Mouse (Mus musculus): ENCODE measurements around the gene Akr1b7. TPM values are rescaled to one million over a fixed set of nuclear protein-coding genes. Genes with fewer than 3 reads are reported as not detected.

Gene Akr1b7
- polyA plus RNA-seq, 1 experiment from 2014 or later: not detected

GRCm38 (mm10) chr6:34384110-34384661 is 27.9 kb upstream of the Akr1b7 start, which contains the start of gene Akr1b10:
Akr1b10 (plus strand) TSS chr6:34384218.
- WGBS: 2% methylated on average over 17 of the region's 17 CpGs
- Histone ChIP-seq H3K27me3 (ENCODE audit: control insufficient read depth, insufficient read depth, low read length) (no peaks in the 10 kb centered on the region), H3K27ac (ENCODE audit: low read depth, low read length) (no peak within 1 kb of the TSS), H3K4me2 (peak within 1 kb of the TSS; percentile 69), H3K36me3 (ENCODE audit: control insufficient read depth, insufficient read depth, low read length) (no peaks in the 10 kb centered on the region), H3K4me3 (ENCODE audit: low read depth, low read length) (peak within 1 kb of the TSS; percentile 38), H3K9me3 (ENCODE audit: control insufficient read depth, low read length) (no peaks in the 10 kb centered on the region), H3K9ac (ENCODE audit: low read length) (peak within 1 kb of the TSS; percentile 50), H3K4me1 (ENCODE audit: control insufficient read depth, insufficient read depth, low read length) (peaks cover 2% of the 10 kb centered on the region; the same call in 1 of the 2 replicates)
- ATAC-seq (ENCODE audit: low FRiP score) (peak; percentile 69; the same call in 1 of the 2 replicates), DNase-seq (ENCODE audit: low spot score, missing footprints) (peak; percentile 94)

DNA sequence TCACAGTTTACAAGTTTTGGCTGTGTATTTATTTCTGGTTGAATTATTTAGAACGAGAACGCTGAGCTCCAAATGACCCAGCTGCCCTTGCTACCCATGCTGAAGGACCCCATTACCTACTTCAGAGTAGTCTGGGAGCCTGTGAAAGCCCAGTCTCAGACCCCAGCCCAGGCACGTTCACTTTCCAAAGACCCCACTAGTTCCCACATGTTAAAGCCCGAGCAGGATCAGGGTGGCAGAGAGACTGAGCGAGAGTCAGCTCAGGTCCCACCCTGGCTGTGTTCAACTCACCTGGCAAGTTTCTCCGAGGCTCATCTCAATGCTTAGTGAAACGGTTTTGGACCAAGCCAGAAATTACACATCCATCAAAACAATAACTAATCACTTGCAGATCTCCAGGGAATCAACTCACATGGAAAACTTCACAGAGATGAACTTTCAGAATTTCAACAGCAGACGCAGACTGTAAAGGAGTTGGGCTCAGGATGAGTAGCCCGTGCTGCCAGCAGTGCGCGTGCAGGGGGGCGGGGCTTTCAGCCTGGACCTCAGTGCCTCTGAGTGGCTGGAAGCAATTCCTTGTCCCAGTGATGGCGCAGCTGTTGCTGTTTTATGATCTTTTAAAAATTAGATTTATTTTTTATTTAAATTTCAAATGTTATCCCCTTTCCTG is 27.3 kb upstream of the Akr1b7 start:
- H3K27me3 ChIP-seq (ENCODE audit: control insufficient read depth, insufficient read depth, low read length): no peaks in the 10 kb centered on the region
- H3K4me2 ChIP-seq: peak overlapping the region; percentile 69
- H3K27ac ChIP-seq (ENCODE audit: low read depth, low read length): no peak overlapping the region
- peak overlapping the region; percentile 38 for H3K4me3 ChIP-seq (ENCODE audit: low read depth, low read length)
- no peaks in the 10 kb centered on the region for H3K36me3 ChIP-seq (ENCODE audit: control insufficient read depth, insufficient read depth, low read length)
- peak overlapping the region; percentile 50 for H3K9ac ChIP-seq (ENCODE audit: low read length)
- DNase-seq (ENCODE audit: low spot score, missing footprints): peak; percentile 89
- H3K9me3 ChIP-seq (ENCODE audit: control insufficient read depth, low read length): no peaks in the 10 kb centered on the region
- no peak for ATAC-seq (ENCODE audit: low FRiP score)
- peaks cover 2% of the 10 kb centered on the region; the same call in 1 of the 2 replicates for H3K4me1 ChIP-seq (ENCODE audit: control insufficient read depth, insufficient read depth, low read length)
- WGBS: 4% methylated on average over 13 of the region's 13 CpGs

GRCm38 (mm10) chr6:34388420-34389156 is 23.5 kb upstream of the Akr1b7 start:
- Histone ChIP-seq H3K9me3 (ENCODE audit: control insufficient read depth, low read length) (no peaks in the 10 kb centered on the region; the same call in 1 of the 2 replicates), H3K4me2 (no peak overlapping the region), H3K27me3 (ENCODE audit: control insufficient read depth, insufficient read depth, low read length) (no peaks in the 10 kb centered on the region), H3K27ac (ENCODE audit: low read depth, low read length) (no peak overlapping the region), H3K4me1 (ENCODE audit: control insufficient read depth, insufficient read depth, low read length) (peaks cover 2% of the 10 kb centered on the region; the same call in 1 of the 2 replicates), H3K36me3 (ENCODE audit: control insufficient read depth, insufficient read depth, low read length) (no peaks in the 10 kb centered on the region), H3K4me3 (ENCODE audit: low read depth, low read length) (no peak overlapping the region), H3K9ac (ENCODE audit: low read length) (no peak overlapping the region)
- 81% methylated on average over 4 of the region's 4 CpGs for WGBS
- ATAC-seq (ENCODE audit: low FRiP score) (no peak), DNase-seq (ENCODE audit: low spot score, missing footprints) (no peak)

DNA sequence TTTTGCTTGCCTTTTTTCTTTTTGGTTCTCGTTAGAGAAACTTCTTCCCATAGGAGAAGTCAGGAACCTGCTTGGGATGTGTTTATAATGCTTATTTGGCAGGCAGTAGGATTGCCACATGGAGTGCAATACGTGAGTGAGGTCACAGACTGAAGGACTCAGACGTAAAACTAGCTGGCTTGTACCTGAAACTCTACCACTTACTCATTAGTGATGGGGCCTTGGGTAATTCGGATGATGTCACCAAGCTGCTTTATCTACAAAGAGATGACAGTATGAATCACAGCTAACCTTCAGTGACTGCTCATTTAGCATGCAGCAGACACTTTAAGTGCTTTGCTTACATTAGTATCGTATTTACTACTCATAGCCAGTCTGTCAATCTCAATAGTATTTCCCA is 16.2 kb upstream of the Akr1b7 start:
- no peak for ATAC-seq (ENCODE audit: low FRiP score)

GRCm38 (mm10) chr6:34398431-34398830 is 13.7 kb upstream of the Akr1b7 start:
- Histone ChIP-seq H3K36me3 (ENCODE audit: control insufficient read depth, insufficient read depth, low read length) (no peaks in the 10 kb centered on the region), H3K4me1 (ENCODE audit: control insufficient read depth, insufficient read depth, low read length) (no peaks in the 10 kb centered on the region), H3K9ac (ENCODE audit: low read length) (no peak overlapping the region), H3K27ac (ENCODE audit: low read depth, low read length) (no peak overlapping the region), H3K27me3 (ENCODE audit: control insufficient read depth, insufficient read depth, low read length) (no peaks in the 10 kb centered on the region), H3K4me3 (ENCODE audit: low read depth, low read length) (no peak overlapping the region), H3K4me2 (no peak overlapping the region), H3K9me3 (ENCODE audit: control insufficient read depth, low read length) (no peaks in the 10 kb centered on the region)
- 92% methylated on average over 6 of the region's 6 CpGs for WGBS
- ATAC-seq (ENCODE audit: low FRiP score): no peak
- DNase-seq (ENCODE audit: low spot score, missing footprints): no peak

More for the DNA sequence above, 16.2 kb upstream of the Akr1b7 start:
- Histone ChIP-seq H3K9me3 (ENCODE audit: control insufficient read depth, low read length) (no peaks in the 10 kb centered on the region; the same call in 1 of the 2 replicates), H3K4me1 (ENCODE audit: control insufficient read depth, insufficient read depth, low read length) (no peaks in the 10 kb centered on the region), H3K9ac (ENCODE audit: low read length) (no peak overlapping the region), H3K27ac (ENCODE audit: low read depth, low read length) (no peak overlapping the region), H3K36me3 (ENCODE audit: control insufficient read depth, insufficient read depth, low read length) (no peaks in the 10 kb centered on the region), H3K27me3 (ENCODE audit: control insufficient read depth, insufficient read depth, low read length) (no peaks in the 10 kb centered on the region), H3K4me2 (no peak overlapping the region), H3K4me3 (ENCODE audit: low read depth, low read length) (no peak overlapping the region)
- DNase-seq (ENCODE audit: low spot score, missing footprints): no peak
- WGBS: 89% methylated on average over 5 of the region's 5 CpGs

- Histone ChIP-seq H3K4me3 (ENCODE audit: low read depth, low read length) (no peak overlapping the region), H3K27ac (ENCODE audit: low read depth, low read length) (no peak overlapping the region), H3K36me3 (ENCODE audit: control insufficient read depth, insufficient read depth, low read length) (no peaks in the 10 kb centered on the region), H3K27me3 (ENCODE audit: control insufficient read depth, insufficient read depth, low read length) (no peaks in the 10 kb centered on the region), H3K4me1 (ENCODE audit: control insufficient read depth, insufficient read depth, low read length) (no peaks in the 10 kb centered on the region), H3K9ac (ENCODE audit: low read length) (no peak overlapping the region), H3K4me2 (no peak overlapping the region), H3K9me3 (ENCODE audit: control insufficient read depth, low read length) (no peaks in the 10 kb centered on the region)
- DNase-seq (ENCODE audit: low spot score, missing footprints): no peak
- WGBS: 87% methylated on average over 13 of the region's 13 CpGs
- no peak for ATAC-seq (ENCODE audit: low FRiP score)
Measured at GRCm38 (mm10) chr6:34399606-34400220, 12.4 kb upstream of the Akr1b7 start.

GRCm38 (mm10) chr6:34400696-34401095 is 11.4 kb upstream of the Akr1b7 start:
- Histone ChIP-seq H3K27ac (ENCODE audit: low read depth, low read length) (no peak overlapping the region), H3K9me3 (ENCODE audit: control insufficient read depth, low read length) (no peaks in the 10 kb centered on the region), H3K27me3 (ENCODE audit: control insufficient read depth, insufficient read depth, low read length) (no peaks in the 10 kb centered on the region), H3K36me3 (ENCODE audit: control insufficient read depth, insufficient read depth, low read length) (no peaks in the 10 kb centered on the region), H3K4me1 (ENCODE audit: control insufficient read depth, insufficient read depth, low read length) (no peaks in the 10 kb centered on the region), H3K4me2 (no peak overlapping the region), H3K4me3 (ENCODE audit: low read depth, low read length) (no peak overlapping the region), H3K9ac (ENCODE audit: low read length) (no peak overlapping the region)
- no peak for DNase-seq (ENCODE audit: low spot score, missing footprints)
- ATAC-seq (ENCODE audit: low FRiP score): no peak
- WGBS: 70% methylated on average over 2 of the region's 2 CpGs

- H3K4me1 ChIP-seq (ENCODE audit: control insufficient read depth, insufficient read depth, low read length): no peaks in the 10 kb centered on the region
- DNase-seq (ENCODE audit: low spot score, missing footprints) (no peak), ATAC-seq (ENCODE audit: low FRiP score) (no peak)
- H3K4me2 ChIP-seq: no peak overlapping the region
- H3K9ac ChIP-seq (ENCODE audit: low read length): no peak overlapping the region
- H3K27ac ChIP-seq (ENCODE audit: low read depth, low read length): no peak overlapping the region
- H3K9me3 ChIP-seq (ENCODE audit: control insufficient read depth, low read length): no peaks in the 10 kb centered on the region; the same call in 1 of the 2 replicates
- H3K4me3 ChIP-seq (ENCODE audit: low read depth, low read length): no peak overlapping the region
- WGBS: 93% methylated on average over 4 of the region's 4 CpGs
- H3K27me3 ChIP-seq (ENCODE audit: control insufficient read depth, insufficient read depth, low read length): no peaks in the 10 kb centered on the region
- H3K36me3 ChIP-seq (ENCODE audit: control insufficient read depth, insufficient read depth, low read length): no peaks in the 10 kb centered on the region
Measured at GRCm38 (mm10) chr6:34406746-34407145, 5.4 kb upstream of the Akr1b7 start.

All from midbrain, embryonic 11.5 days (tissue).